Mouse (Mus musculus) liver, postnatal 0 days (tissue): Measurements from ENCODE around the gene Bex3. TPM values are rescaled to one million over a fixed set of nuclear protein-coding genes. Genes with fewer than 3 reads are reported as not detected.

Experiments used
- ATAC-seq: fragments of 200-750 bp; cut with Nextera tagmentation; 2 replicates; pipeline ENCODE4 v1.8.0; 2017; ENCODE audit warnings: mild to moderate bottlenecking, moderate library complexity
- DNase-seq: peaks from one replicate; pipeline ENCODE4 v3.0.0-alpha.2; 2016
- H3K27ac ChIP-seq: fragments of 300-500 bp; sonication (generic); 2 replicates; pipeline ENCODE4 v1.5.1; 2014; ENCODE audit warnings: antibody characterized with exemption, moderate library complexity, mild to moderate bottlenecking, low read depth
- H3K27me3 ChIP-seq: fragments of 300-500 bp; sonication (generic); 2 replicates; pipeline ENCODE4 v1.6.1; 2014; ENCODE audit warnings: low read length, control low read depth, mixed read lengths; ENCODE audit not compliant: insufficient read depth
- H3K36me3 ChIP-seq: fragments of 300-500 bp; sonication (generic); replicated peaks from 2 replicates; pipeline ENCODE4 v1.6.1; 2014; ENCODE audit warnings: mild to moderate bottlenecking, control low read depth, low read length, moderate library complexity, mixed read lengths; ENCODE audit not compliant: insufficient read depth
- H3K4me1 ChIP-seq: fragments of 300-500 bp; sonication (generic); 2 replicates; pipeline ENCODE4 v1.6.1; 2014; ENCODE audit warnings: antibody characterized with exemption, mild to moderate bottlenecking, control low read depth; ENCODE audit not compliant: insufficient read depth
- H3K4me2 ChIP-seq: fragments of 300-500 bp; sonication (generic); 2 replicates; pipeline ENCODE4 v1.6.1; 2014; ENCODE audit warnings: low read depth, mild to moderate bottlenecking, low read length, moderate library complexity, mixed read lengths
- H3K4me3 ChIP-seq: fragments of 300-500 bp; sonication (generic); 2 replicates; pipeline ENCODE4 v1.5.1; 2014; ENCODE audit warnings: low read depth, low read length
- H3K9ac ChIP-seq: fragments of 300-500 bp; sonication (generic); replicated peaks from 2 replicates; pipeline ENCODE4 v1.6.1; 2014; ENCODE audit warnings: mild to moderate bottlenecking, moderate library complexity
- H3K9me3 ChIP-seq: fragments of 300-500 bp; sonication (generic); 2 replicates; pipeline ENCODE4 v1.6.1; 2016; ENCODE audit warnings: mild to moderate bottlenecking, control low read depth, low read length, mixed read lengths
- CTCF ChIP-seq: sonication (generic); IDR thresholded peaks from 2 replicates; pipeline ENCODE4 v1.5.1; 2016; ENCODE audit warnings: antibody characterized with exemption, low read depth
- EP300 ChIP-seq: IDR thresholded peaks from 2 replicates; pipeline ENCODE4 v1.6.1; 2016; ENCODE audit warnings: antibody characterized with exemption, low read depth, mild to moderate bottlenecking
- WGBS: fragments of 180-500 bp; shearing (Covaris S2); extraction: QIAGEN DNeasy Blood & Tissue Kit; methylation state at CpG from one replicate; pipeline ENCODE4 v1.1.7; 2014; ENCODE audit not compliant: insufficient replicate concordance; 5-methylcytosine and 5-hydroxymethylcytosine counted together
- polyA plus RNA-seq: library from polyadenylated mRNA; unstranded; fragments of >200 nt; fragmentation: Nextera tagmentation; extraction: Ambion mirVana; gene quantifications from 2 replicates; pipeline ENCODE4 v1.2.1, GENCODE M21; 2015

Gene Bex3
- polyA plus RNA-seq, 1 experiment from 2014 or later: 179 TPM

GRCm38 (mm10) chrX:136274542-136274941 lies 4.5 kb downstream of the Bex3 start:
- no peak for TF ChIP-seq CTCF
- no peak for TF ChIP-seq EP300
- Histone ChIP-seq H3K9me3 (no peaks in the 10 kb centered on the region), H3K27me3 (no peaks in the 10 kb centered on the region), H3K4me3 (no peak overlapping the region), H3K9ac (no peak overlapping the region), H3K4me2 (no peak overlapping the region), H3K36me3 (no peaks in the 10 kb centered on the region; the same call in 1 of the 2 replicates), H3K4me1 (no peaks in the 10 kb centered on the region), H3K27ac (no peak overlapping the region)
- WGBS: 24% methylated on average over 3 of the region's 3 CpGs
- DNase-seq (no peak), ATAC-seq (no peak)

- 58% methylated on average over 3 of the region's 3 CpGs for WGBS
- Histone ChIP-seq H3K36me3 (no peaks in the 10 kb centered on the region; the same call in 1 of the 2 replicates), H3K4me3 (no peak overlapping the region), H3K9ac (no peak overlapping the region), H3K4me2 (no peak overlapping the region), H3K27ac (no peak overlapping the region), H3K4me1 (no peaks in the 10 kb centered on the region), H3K9me3 (no peaks in the 10 kb centered on the region), H3K27me3 (no peaks in the 10 kb centered on the region)
- TF ChIP-seq CTCF (no peak), EP300 (no peak)
- no peak for ATAC-seq
- DNase-seq: no peak
Observed at GRCm38 (mm10) chrX:136275386-136275785, 5.3 kb downstream of the Bex3 start.

- H3K27ac ChIP-seq: no peak overlapping the region
- H3K9me3 ChIP-seq: no peaks in the 10 kb centered on the region
- no peak overlapping the region for H3K4me3 ChIP-seq
- H3K4me2 ChIP-seq: no peak overlapping the region
- H3K27me3 ChIP-seq: no peaks in the 10 kb centered on the region
- H3K36me3 ChIP-seq: no peaks in the 10 kb centered on the region
- DNase-seq (no peak), ATAC-seq (no peak)
- 71% methylated on average over 7 of the region's 7 CpGs for WGBS
- TF ChIP-seq CTCF (no peak), EP300 (no peak)
- no peak overlapping the region for H3K9ac ChIP-seq
- no peaks in the 10 kb centered on the region for H3K4me1 ChIP-seq
Observed at GRCm38 (mm10) chrX:136277577-136277976, 7.5 kb downstream of the Bex3 start.

- ATAC-seq: no peak
- Histone ChIP-seq H3K9me3 (no peaks in the 10 kb centered on the region), H3K27me3 (no peaks in the 10 kb centered on the region), H3K9ac (no peak overlapping the region), H3K4me2 (no peak overlapping the region), H3K36me3 (no peaks in the 10 kb centered on the region), H3K4me1 (no peaks in the 10 kb centered on the region), H3K4me3 (no peak overlapping the region), H3K27ac (no peak overlapping the region)
- DNase-seq: no peak
- no peak for TF ChIP-seq CTCF
- no peak for TF ChIP-seq EP300
Observed at GRCm38 (mm10) chrX:136278401-136278800, 8.3 kb downstream of the Bex3 start.

- 82% methylated on average over 5 of the region's 5 CpGs for WGBS
- Histone ChIP-seq H3K4me2 (no peak overlapping the region), H3K4me3 (no peak overlapping the region), H3K4me1 (no peaks in the 10 kb centered on the region), H3K9me3 (no peaks in the 10 kb centered on the region), H3K27ac (no peak overlapping the region), H3K27me3 (no peaks in the 10 kb centered on the region), H3K9ac (no peak overlapping the region), H3K36me3 (no peaks in the 10 kb centered on the region)
- no peak for TF ChIP-seq EP300
- no peak for TF ChIP-seq CTCF
- ATAC-seq (no peak), DNase-seq (no peak)
Observed at GRCm38 (mm10) chrX:136279410-136279809, 9.4 kb downstream of the Bex3 start.

GRCm38 (mm10) chrX:136290817-136291281 lies 20.8 kb downstream of the Bex3 start:
- no peak overlapping the region for H3K4me2 ChIP-seq
- no peak overlapping the region for H3K4me3 ChIP-seq
- H3K27me3 ChIP-seq: no peaks in the 10 kb centered on the region
- H3K4me1 ChIP-seq: no peaks in the 10 kb centered on the region
- no peaks in the 10 kb centered on the region for H3K36me3 ChIP-seq
- no peak for TF ChIP-seq CTCF
- no peak for TF ChIP-seq EP300
- H3K9ac ChIP-seq: no peak overlapping the region
- no peak for ATAC-seq
- 45% methylated on average over 8 of the region's 8 CpGs for WGBS
- no peaks in the 10 kb centered on the region for H3K9me3 ChIP-seq
- no peak for DNase-seq
- no peak overlapping the region for H3K27ac ChIP-seq

GRCm38 (mm10) chrX:136304295-136304694 lies 34.2 kb downstream of the Bex3 start:
- peak; percentile 28 for DNase-seq

More at GRCm38 (mm10) chrX:136304295-136304694, 34.2 kb downstream of the Bex3 start:
- Histone ChIP-seq H3K27ac (no peak overlapping the region), H3K4me3 (no peak overlapping the region), H3K4me1 (no peaks in the 10 kb centered on the region), H3K27me3 (no peaks in the 10 kb centered on the region), H3K9ac (no peak overlapping the region), H3K36me3 (no peaks in the 10 kb centered on the region), H3K4me2 (no peak overlapping the region), H3K9me3 (no peaks in the 10 kb centered on the region)
- ATAC-seq: no peak
- TF ChIP-seq EP300 (no peak), CTCF (peak; percentile 61)
